Mouse (Mus musculus) stomach, adult 2 months (tissue): Measurements from ENCODE around the gene Plac8. TPM values are rescaled to one million over a fixed set of nuclear protein-coding genes. Genes with fewer than 3 reads are reported as not detected.

Source experiments
- polyA plus RNA-seq: library from polyadenylated mRNA; depleted of rRNA; stranded (reverse); fragments of >200 nt; gene quantifications from 2 replicates; pipeline ENCODE4 v1.2.3, GENCODE M21; 2012; rRNA removed

Gene Plac8
- polyA plus RNA-seq: 115 and 151 TPM in 2 replicates

DNA sequence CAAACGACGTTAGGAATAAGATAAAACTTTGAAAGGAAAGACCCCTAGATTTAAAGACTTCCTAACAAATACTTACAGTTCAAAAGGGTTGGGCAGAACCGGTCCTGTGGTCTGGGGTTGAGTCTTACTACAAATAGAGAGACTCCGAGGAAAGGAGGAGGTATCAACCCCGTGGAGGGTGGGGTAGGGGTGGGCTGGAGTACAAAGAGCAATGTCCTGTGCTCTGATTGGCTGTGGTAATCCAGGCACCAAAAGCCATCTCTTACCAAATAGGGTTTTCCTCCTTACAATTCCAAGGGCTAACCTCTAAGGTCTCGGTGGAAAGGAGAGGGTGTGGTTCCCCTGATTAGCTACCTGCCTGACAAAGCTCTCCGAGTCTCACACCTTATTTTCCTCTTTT, at the start of gene Plac8:
Plac8 (minus strand) TSS at position 177 of the 400 bp plus-strand sequence.

GRCm38 (mm10) chr5:100518049-100519026, 53.7 kb downstream of the Plac8 start, which contains the start of gene Cops4:
Gene Cops4 (plus strand): TSS chr5:100518309.

Other genes starting within 250 kb of the Plac8 start
- 143 and 157 TPM in 2 replicates for gene Sec31a, start 156.0 kb downstream of the Plac8 start, polyA plus RNA-seq
- gene Lin54, start 71.6 kb downstream of the Plac8 start, polyA plus RNA-seq: 0.63 and 1.0 TPM in 2 replicates
- 5.2 and 5.8 TPM in 2 replicates for gene Cops4, start 53.9 kb downstream of the Plac8 start, polyA plus RNA-seq
- 53.1 and 141 TPM in 2 replicates for gene Coq2, start 102.9 kb upstream of the Plac8 start, polyA plus RNA-seq
- gene Hpse, start 147.5 kb upstream of the Plac8 start, polyA plus RNA-seq: 2.9 and 10.1 TPM in 2 replicates
- 1.4 and 2.2 TPM in 2 replicates for gene Helq, start 226.4 kb upstream of the Plac8 start, polyA plus RNA-seq
- 4.3 and 5.3 TPM in 2 replicates for gene Mrps18c, start 226.4 kb upstream of the Plac8 start, polyA plus RNA-seq
- gene Abraxas1, start 248.7 kb upstream of the Plac8 start, polyA plus RNA-seq: 0.35 and 1.1 TPM in 2 replicates